In the genomic region with DNA sequence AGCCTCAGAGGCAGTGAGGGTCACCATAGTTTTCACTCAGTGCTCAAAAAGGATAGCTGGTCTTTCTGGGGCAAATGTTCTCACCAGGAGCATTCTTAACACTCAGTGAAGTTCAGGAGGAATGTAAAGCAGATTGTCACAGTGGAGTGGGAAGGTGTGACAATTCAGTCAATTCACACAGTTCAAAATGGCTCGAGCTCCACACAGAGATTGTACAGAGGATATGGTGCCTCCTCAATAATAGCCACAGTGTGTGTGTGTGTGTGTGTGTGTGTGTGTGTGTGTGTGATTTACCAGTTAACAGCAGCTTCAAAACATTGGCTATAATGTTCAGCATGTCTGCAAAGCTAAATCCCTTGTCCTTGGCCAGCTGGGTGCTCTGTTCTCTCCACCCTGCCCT, we compare ENCODE assay signal across 16 mouse cellular contexts.
"Had no signal": no experiment of that assay in that cellular context is flagged by ENCODE, and none has a peak within 500 bp of the region (broad histone marks: within the 10 kb centered on the region; RNA-seq: fewer than 3 reads in every experiment).

No protein-coding gene starts in this region.

- DNase-seq: kidney, adult 11 months; kidney, adult 8-10 months; kidney, postnatal 14 days; kidney, postnatal 4 days; liver; lung, adult 18-20 months; lung, postnatal 10 days; lung, postnatal 36 days; retina, postnatal 1 day; right cerebral cortex, postnatal 25 days; thymus, adult 2 months; thymus, postnatal 14 days; thymus, postnatal 4 days had no signal

- ATAC-seq: liver, embryonic 12.5 days; midbrain, embryonic 13.5 days; midbrain, embryonic 16.5 days had no signal
